Mouse (Mus musculus) spleen, adult 2 months (tissue): ENCODE results near the gene Stambpl1.

Experiments
- CTCF ChIP-seq: fragments of 200-500 bp; IDR thresholded peaks from 2 replicates; pipeline ENCODE4 v1.5.1; 2011; ENCODE audit warnings: mild to moderate bottlenecking, inconsistent platforms; ENCODE audit not compliant: insufficient read depth, insufficient read length, insufficient replicate concordance; ENCODE audit errors: extremely low read depth
- POLR2A ChIP-seq: fragments of 200-500 bp; IDR thresholded peaks from 2 replicates; pipeline ENCODE4 v1.6.1; 2011; ENCODE audit warnings: low read depth, low read length, inconsistent platforms

DNA sequence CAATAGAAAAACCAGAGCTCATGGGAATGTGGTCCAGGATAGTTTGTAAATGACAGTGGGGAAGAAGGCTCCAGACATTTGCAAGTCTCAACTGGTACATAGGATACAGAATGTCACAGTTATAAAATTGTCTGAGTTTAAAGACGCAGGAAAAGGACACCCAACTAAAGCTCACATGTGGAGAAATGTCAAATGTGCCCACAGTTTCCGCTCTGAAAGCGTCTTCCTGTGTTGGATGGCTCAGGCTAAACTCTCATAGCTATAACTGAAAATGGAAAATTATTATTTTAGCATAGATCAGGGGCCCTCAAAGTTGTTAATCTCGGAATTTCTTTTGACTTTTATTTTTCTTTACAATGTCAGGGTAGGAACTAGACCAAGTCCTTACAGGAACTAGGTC lies 5.2 kb upstream of the Stambpl1 start:
- TF ChIP-seq CTCF (no peak), POLR2A (no peak)
